Mouse (Mus musculus) testis, adult 2 months (tissue): ENCODE measurements around the gene Fam13a. TPM values are rescaled to one million over a fixed set of nuclear protein-coding genes. Genes with fewer than 3 reads are reported as not detected.
A peak's percentile ranks its signal among the peaks of the same experiment; 100 is the strongest.

Source experiments
- H3K27ac ChIP-seq: fragments of 200-500 bp; 2 replicates; pipeline ENCODE4 v1.5.1; 2012; ENCODE audit warnings: low read depth, low read length; ENCODE audit not compliant: control insufficient read depth, insufficient read depth
- H3K27me3 ChIP-seq: fragments of 200-500 bp; 2 replicates; pipeline ENCODE4 v1.6.1; 2012; ENCODE audit warnings: mild to moderate bottlenecking, low read length, moderate library complexity; ENCODE audit not compliant: control insufficient read depth, insufficient read depth
- H3K36me3 ChIP-seq: fragments of 200-500 bp; 2 replicates; pipeline ENCODE4 v1.6.1; 2012; ENCODE audit warnings: mild to moderate bottlenecking, low read length; ENCODE audit not compliant: control insufficient read depth, insufficient read depth
- H3K4me1 ChIP-seq: fragments of 200-500 bp; 2 replicates; pipeline ENCODE4 v1.6.1; 2012; ENCODE audit warnings: low read length; ENCODE audit not compliant: control insufficient read depth, insufficient read depth
- H3K4me3 ChIP-seq: fragments of 200-500 bp; 2 replicates; pipeline ENCODE4 v1.5.1; 2012; ENCODE audit warnings: low read depth, mild to moderate bottlenecking, low read length, moderate library complexity, mixed read lengths; ENCODE audit not compliant: control insufficient read depth
- CTCF ChIP-seq: fragments of 200-500 bp; IDR thresholded peaks from 2 replicates; pipeline ENCODE4 v1.5.1; 2012; ENCODE audit warnings: low read depth, mild to moderate bottlenecking, inconsistent platforms, low read length, moderate library complexity; ENCODE audit not compliant: control insufficient read depth, insufficient read depth, insufficient replicate concordance
- POLR2A ChIP-seq: fragments of 200-500 bp; IDR thresholded peaks from 2 replicates; pipeline ENCODE4 v1.6.1; 2012; ENCODE audit warnings: low read depth, mild to moderate bottlenecking, inconsistent platforms, low read length, moderate library complexity; ENCODE audit not compliant: control insufficient read depth
- polyA plus RNA-seq: library from polyadenylated mRNA; depleted of rRNA; stranded (reverse); fragments of >200 nt; gene quantifications from 2 replicates; pipeline ENCODE4 v1.2.3, GENCODE M21; 2012

Gene Fam13a
- polyA plus RNA-seq, 1 experiment: 0.30 TPM

DNA sequence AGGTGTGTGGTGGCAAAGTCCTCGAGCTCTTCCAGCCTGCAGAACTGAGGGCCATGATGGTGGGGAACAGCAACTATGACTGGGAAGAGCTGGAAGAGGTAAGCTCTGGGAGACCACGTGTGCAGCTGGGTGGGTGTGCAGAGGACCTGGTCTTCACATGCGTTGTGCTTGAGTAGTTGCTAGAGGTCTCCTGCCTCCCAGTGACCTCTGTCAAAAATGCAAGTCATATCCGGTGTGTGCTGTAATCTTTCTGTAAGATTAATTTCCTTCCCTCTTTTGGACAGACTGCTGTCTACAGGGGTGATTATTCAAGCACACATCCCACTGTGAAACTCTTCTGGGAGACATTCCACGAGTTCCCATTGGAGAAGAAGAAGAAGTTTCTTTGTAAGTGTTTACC, 107.9 kb downstream of the Fam13a start:
- Histone ChIP-seq H3K36me3 (no peaks in the 10 kb centered on the region), H3K27ac (no peak overlapping the region), H3K27me3 (no peaks in the 10 kb centered on the region), H3K4me3 (no peak overlapping the region), H3K4me1 (no peaks in the 10 kb centered on the region)
- no peak for TF ChIP-seq POLR2A
- TF ChIP-seq CTCF: no peak

DNA sequence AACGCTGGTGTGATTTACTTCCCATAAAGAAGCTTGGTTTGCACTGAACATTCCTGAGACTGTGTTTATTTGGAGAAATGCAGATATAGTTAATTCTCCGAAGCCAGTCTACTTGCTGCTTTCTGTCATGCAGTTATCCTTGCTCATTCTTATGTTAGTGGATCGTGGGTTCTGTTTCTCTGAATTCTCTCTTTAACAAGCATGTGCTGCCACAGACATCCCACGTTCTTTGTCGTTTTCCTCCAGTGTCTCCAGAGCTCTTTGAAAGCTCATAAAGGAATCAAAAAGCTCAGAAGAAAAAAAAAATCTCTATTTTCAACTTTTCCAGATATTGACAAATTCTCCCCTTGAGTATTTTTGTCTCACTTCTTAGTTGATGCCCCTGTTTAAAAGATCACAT, 110.4 kb downstream of the Fam13a start:
- no peaks in the 10 kb centered on the region for H3K36me3 ChIP-seq
- no peak overlapping the region for H3K4me3 ChIP-seq
- TF ChIP-seq POLR2A: no peak
- no peak for TF ChIP-seq CTCF
- H3K27ac ChIP-seq: no peak overlapping the region
- H3K4me1 ChIP-seq: no peaks in the 10 kb centered on the region
- no peaks in the 10 kb centered on the region for H3K27me3 ChIP-seq

DNA sequence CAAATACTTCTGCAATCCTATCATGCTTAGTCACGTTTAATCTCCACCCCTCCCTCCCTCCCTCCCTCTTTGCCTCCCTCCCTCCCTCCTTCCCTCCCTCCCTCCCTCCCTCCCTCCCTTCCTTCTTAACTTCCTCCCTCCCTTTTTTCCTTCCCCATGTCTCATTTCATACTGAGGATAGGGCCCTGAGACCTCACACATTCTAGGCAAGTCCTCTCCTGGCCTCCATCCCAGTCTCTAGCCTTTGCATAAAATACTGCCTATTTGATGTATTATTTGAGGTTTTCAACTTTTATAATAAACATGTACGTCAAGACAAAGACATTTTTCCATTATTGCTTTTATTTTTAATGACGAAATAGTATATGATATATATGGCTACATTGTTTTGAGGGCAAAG, 110.8 kb downstream of the Fam13a start:
- no peak for TF ChIP-seq CTCF
- no peak for TF ChIP-seq POLR2A
- H3K4me1 ChIP-seq: no peaks in the 10 kb centered on the region
- H3K27me3 ChIP-seq: no peaks in the 10 kb centered on the region
- H3K27ac ChIP-seq: no peak overlapping the region
- no peak overlapping the region for H3K4me3 ChIP-seq
- H3K36me3 ChIP-seq: no peaks in the 10 kb centered on the region

DNA sequence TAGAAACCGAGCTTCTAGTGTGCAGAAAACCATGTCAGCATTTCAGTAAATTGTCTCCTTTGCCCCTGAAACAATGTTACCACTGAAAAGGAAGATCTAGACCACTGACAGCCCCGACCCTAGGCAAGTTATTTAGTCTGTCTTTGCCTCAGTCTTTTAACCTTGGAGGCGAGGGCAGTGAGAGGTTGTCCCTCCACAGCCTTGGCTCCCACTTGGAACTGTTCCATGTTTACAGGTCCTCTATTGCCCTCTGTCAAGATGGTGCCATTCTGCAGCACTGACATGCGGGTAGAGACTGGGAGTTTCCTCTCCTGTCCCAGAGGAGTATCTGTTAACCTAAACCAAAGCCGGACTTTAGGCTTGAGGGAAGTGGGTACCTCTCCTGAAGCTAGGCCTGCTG, 111.5 kb downstream of the Fam13a start:
- Histone ChIP-seq H3K4me3 (no peak overlapping the region), H3K36me3 (no peaks in the 10 kb centered on the region), H3K27me3 (no peaks in the 10 kb centered on the region), H3K4me1 (no peaks in the 10 kb centered on the region), H3K27ac (no peak overlapping the region)
- TF ChIP-seq POLR2A (no peak), CTCF (no peak)

- Histone ChIP-seq H3K27me3 (no peaks in the 10 kb centered on the region), H3K36me3 (no peaks in the 10 kb centered on the region), H3K27ac (no peak overlapping the region), H3K4me3 (no peak overlapping the region), H3K4me1 (peaks cover 5% of the 10 kb centered on the region; the same call in 1 of the 2 replicates)
- no peak for TF ChIP-seq POLR2A
- no peak for TF ChIP-seq CTCF
Observed at GRCm38 (mm10) chr6:58907791-58908190, 116.6 kb downstream of the Fam13a start.

GRCm38 (mm10) chr6:58907336-58907735, 117.0 kb downstream of the Fam13a start:
- Histone ChIP-seq H3K27me3 (no peaks in the 10 kb centered on the region), H3K36me3 (no peaks in the 10 kb centered on the region), H3K4me3 (no peak overlapping the region), H3K4me1 (peaks cover 5% of the 10 kb centered on the region; the same call in 1 of the 2 replicates), H3K27ac (no peak overlapping the region)
- TF ChIP-seq POLR2A: no peak
- TF ChIP-seq CTCF: no peak

DNA sequence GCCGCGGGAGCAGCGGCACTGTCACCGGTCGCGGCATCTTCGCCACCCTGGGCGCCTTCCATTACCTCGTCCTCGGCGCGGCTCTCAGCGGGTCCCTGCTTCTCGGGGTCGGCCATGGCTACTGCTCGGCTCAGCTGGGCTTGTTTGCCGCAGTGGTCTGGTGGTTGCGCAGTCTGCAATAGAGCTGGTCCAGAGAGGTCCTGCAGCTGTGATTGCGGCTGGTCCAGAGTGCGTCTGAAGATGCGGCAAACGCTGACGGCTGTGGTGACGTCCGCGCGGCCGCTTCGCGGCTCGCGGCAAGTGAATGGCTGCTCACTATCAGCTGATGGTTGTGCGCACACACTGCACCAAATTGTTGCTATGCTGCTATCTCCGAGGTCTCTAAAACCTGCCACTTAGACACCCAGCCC, 117.5 kb downstream of the Fam13a start, which contains the start of gene Nap1l5:
Nap1l5 (minus strand) TSS at position 225 of the 410 bp plus-strand sequence.
- H3K27me3 ChIP-seq: no peaks in the 10 kb centered on the region
- TF ChIP-seq POLR2A: no peak
- no peak for TF ChIP-seq CTCF
- peak within 1 kb of the TSS; percentile 82 for H3K4me3 ChIP-seq
- no peak within 1 kb of the TSS for H3K27ac ChIP-seq
- peaks cover 5% of the 10 kb centered on the region; the same call in 1 of the 2 replicates for H3K4me1 ChIP-seq
- no peaks in the 10 kb centered on the region for H3K36me3 ChIP-seq

DNA sequence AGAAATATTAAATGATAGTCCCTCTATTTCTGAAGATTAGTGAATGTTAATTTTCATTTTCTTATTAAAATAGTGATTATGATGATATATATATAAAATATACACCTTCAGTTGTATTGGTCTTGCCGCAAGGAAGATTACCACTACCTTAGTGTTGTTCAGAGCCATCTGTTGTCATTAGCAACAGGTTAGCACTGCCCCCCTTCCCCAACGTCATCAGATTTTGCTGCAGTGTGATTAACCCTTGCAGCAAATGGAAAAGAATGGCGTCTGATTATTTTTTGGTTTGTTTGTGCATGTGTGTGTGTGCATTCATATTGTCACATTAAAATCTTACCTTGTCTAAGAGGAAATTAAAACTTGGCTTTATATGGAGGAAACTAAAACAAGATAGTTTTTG, 119.8 kb downstream of the Fam13a start:
- H3K36me3 ChIP-seq: no peaks in the 10 kb centered on the region
- peaks cover 5% of the 10 kb centered on the region; the same call in 1 of the 2 replicates for H3K4me1 ChIP-seq
- H3K27me3 ChIP-seq: no peaks in the 10 kb centered on the region
- H3K4me3 ChIP-seq: no peak overlapping the region
- no peak for TF ChIP-seq POLR2A
- no peak for TF ChIP-seq CTCF
- H3K27ac ChIP-seq: no peak overlapping the region
